Comparison of ENCODE assay signal across 9 mouse cellular contexts in the genomic region with DNA sequence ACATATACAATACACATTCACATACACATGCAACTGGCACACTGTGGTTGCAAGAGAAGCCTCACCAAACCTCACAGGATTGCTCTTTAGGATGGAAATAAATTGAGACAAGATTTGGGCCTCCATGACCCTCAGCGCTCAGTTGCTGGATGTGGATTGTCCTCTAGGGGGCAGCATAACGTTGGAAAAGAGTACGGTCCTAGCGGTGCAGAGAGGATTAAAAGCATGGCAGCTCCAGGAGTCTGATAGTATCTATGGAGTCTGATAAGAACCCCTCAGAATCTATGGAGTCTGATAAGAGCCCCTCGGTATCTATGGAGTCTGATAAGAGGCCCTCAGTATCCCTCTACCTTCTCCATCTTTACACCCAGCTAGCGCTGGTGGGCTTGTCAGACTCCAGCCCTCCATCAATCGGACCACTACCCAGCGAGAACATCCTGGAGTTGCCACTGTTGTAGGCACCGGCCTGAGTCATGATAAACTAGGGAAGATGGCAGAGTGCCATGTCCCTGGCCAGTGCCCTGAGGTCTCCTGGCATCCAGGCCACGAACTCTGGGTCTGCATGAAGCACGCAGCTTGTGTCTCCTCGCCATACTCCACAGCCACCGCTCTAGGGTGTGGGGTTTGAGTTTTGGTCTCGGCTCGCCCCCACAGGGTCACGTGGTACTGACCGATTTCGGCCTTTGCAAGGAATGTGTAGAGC. TPM values are rescaled to one million over a fixed set of nuclear protein-coding genes. Genes with fewer than 3 reads are reported as not detected.
DNase-seq lines count a peak whose midpoint lies in the region; ATAC-seq and TF ChIP-seq lines count a peak whose summit lies in the region.
"Had no signal": no experiment of that assay in that cellular context is flagged by ENCODE, and none has a peak within 500 bp of the region (broad histone marks: within the 10 kb centered on the region; RNA-seq: fewer than 3 reads in every experiment).

No protein-coding gene starts in this region.

- peak overlapping the region; percentile 29; the same call in 1 of the 2 replicates for H3K9ac ChIP-seq in forebrain, embryonic 11.5 days (ENCODE audit: low read length)
- H3K9ac ChIP-seq in lung, postnatal 0 days (replicated peaks; ENCODE audit: low read depth), result no peak overlapping the region

- peak overlapping the region; percentile 11; the same call in 1 of the 2 replicates for H3K4me3 ChIP-seq in forebrain, embryonic 11.5 days (ENCODE audit: low read depth, low read length)
- no peak overlapping the region for H3K4me3 ChIP-seq in lung, postnatal 0 days (ENCODE audit: low read depth, low read length)

- peak; percentile 72 for DNase-seq in NIH3T3 (ENCODE audit: low read depth)
- peak; percentile 55 for DNase-seq in c-Kit-positive CD71-positive TER-119-negative erythroid progenitor cells, embryonic 14.5 days (ENCODE audit: low read depth)
- DNase-seq in forebrain, embryonic 11.5 days (ENCODE audit: low spot score), result peak; percentile 82
- peak; percentile 75 for DNase-seq in heart, postnatal 4 days
- DNase-seq in layer of hippocampus, postnatal 10 days (ENCODE audit: low spot score in 2 of 2), result peak; percentile 78 to 79
- DNase-seq in lung, postnatal 0 days (ENCODE audit: low spot score), result peak; percentile 70
- peak; percentile 43 for DNase-seq in ovary, postnatal 36 days (ENCODE audit: low spot score)
- DNase-seq in urinary bladder, postnatal 25 days (ENCODE audit: low spot score), result peak; percentile 61

- TF ChIP-seq CTCF in lung, postnatal 0 days (IDR thresholded peaks at IDR 0.05), result peak; percentile 91

- no peaks in the 10 kb centered on the region for H3K4me1 ChIP-seq in forebrain, embryonic 11.5 days (replicated peaks; ENCODE audit: control insufficient read depth, insufficient read depth, low read length)
- no peaks in the 10 kb centered on the region for H3K4me1 ChIP-seq in lung, postnatal 0 days (ENCODE audit: insufficient read depth, low read depth, low read length)

- WGBS in forebrain, embryonic 11.5 days, result 27% methylated on average over 18 of the region's 18 CpGs
- 30% methylated on average over 18 of the region's 18 CpGs for WGBS in lung, postnatal 0 days

- no peaks in the 10 kb centered on the region for H3K36me3 ChIP-seq in forebrain, embryonic 11.5 days (ENCODE audit: control insufficient read depth, insufficient read depth, low read length)
- H3K36me3 ChIP-seq in lung, postnatal 0 days (ENCODE audit: insufficient read depth, low read length), result no peaks in the 10 kb centered on the region

- no peak for TF ChIP-seq EP300 in lung, postnatal 0 days (IDR thresholded peaks at IDR 0.05)

- no peaks in the 10 kb centered on the region for H3K9me3 ChIP-seq in forebrain, embryonic 11.5 days (ENCODE audit: control insufficient read depth, low read length)
- H3K9me3 ChIP-seq in lung, postnatal 0 days (ENCODE audit: low read length), result no peaks in the 10 kb centered on the region

- peak; percentile 83 for ATAC-seq in forebrain, embryonic 11.5 days (replicated peaks; ENCODE audit: low FRiP score)
- peak; percentile 76 for ATAC-seq in lung, postnatal 0 days

- no peak overlapping the region for H3K27ac ChIP-seq in forebrain, embryonic 11.5 days (ENCODE audit: low read depth, low read length)
- no peak overlapping the region for H3K27ac ChIP-seq in lung, postnatal 0 days (ENCODE audit: low read length)
- H3K27ac ChIP-seq: macrophage had no signal

- no peaks in the 10 kb centered on the region for H3K27me3 ChIP-seq in forebrain, embryonic 11.5 days (ENCODE audit: control insufficient read depth, insufficient read depth, low read length)
- H3K27me3 ChIP-seq in lung, postnatal 0 days (replicated peaks; ENCODE audit: insufficient read depth, low read length), result no peaks in the 10 kb centered on the region

- H3K4me2 ChIP-seq in forebrain, embryonic 11.5 days (ENCODE audit: low read depth, low read length, severe bottlenecking), result peak overlapping the region; percentile 44; the same call in 1 of the 2 replicates
- H3K4me2 ChIP-seq in lung, postnatal 0 days (replicated peaks; ENCODE audit: low read depth, low read length), result no peak overlapping the region

RNA-seq across cellular contexts. Expression of a gene that starts 11.5 kb away (rescaled TPM):
- not detected in 2 replicates for polyA plus RNA-seq in forebrain, embryonic 11.5 days (2014; fragmentation: Nextera tagmentation; extraction: Ambion mirVana)
- not detected for total RNA-seq in heart, postnatal 4 days (2021)
- total RNA-seq in layer of hippocampus, postnatal 10 days (2021), result under 1 TPM; 0.27 to 0.34 TPM
- 0.05 and 0.08 TPM in 2 replicates for polyA plus RNA-seq in lung, postnatal 0 days (2015; fragmentation: Nextera tagmentation; extraction: Ambion mirVana)
- polyA plus RNA-seq: macrophage had no signal

RNA-seq across cellular contexts. Expression of a gene that starts 18.5 kb away (rescaled TPM):
- 52.7 and 58.7 TPM in 2 replicates for polyA plus RNA-seq in forebrain, embryonic 11.5 days (2014; fragmentation: Nextera tagmentation; extraction: Ambion mirVana)
- 10 to 100 TPM; 27.1 to 29.4 TPM for total RNA-seq in heart, postnatal 4 days (2021)
- 10 to 100 TPM; 25.9 to 29.1 TPM for total RNA-seq in layer of hippocampus, postnatal 10 days (2021)
- polyA plus RNA-seq in lung, postnatal 0 days (2015; fragmentation: Nextera tagmentation; extraction: Ambion mirVana), result 32.0 and 38.2 TPM in 2 replicates

RNA-seq across cellular contexts. Expression of a gene that starts 55.4 kb away (rescaled TPM):
- polyA plus RNA-seq in forebrain, embryonic 11.5 days (2014; fragmentation: Nextera tagmentation; extraction: Ambion mirVana), result 0.16 and 0.21 TPM in 2 replicates
- not detected for total RNA-seq in heart, postnatal 4 days (2021)
- total RNA-seq in layer of hippocampus, postnatal 10 days (2021), result 10 to 100 TPM; 25.9 to 30.1 TPM
- not detected in 2 replicates for polyA plus RNA-seq in lung, postnatal 0 days (2015; fragmentation: Nextera tagmentation; extraction: Ambion mirVana)
- polyA plus RNA-seq: macrophage had no signal

RNA-seq across cellular contexts. Expression of a gene that starts 55.8 kb away (rescaled TPM):
- polyA plus RNA-seq in forebrain, embryonic 11.5 days (2014; fragmentation: Nextera tagmentation; extraction: Ambion mirVana), result 54.3 and 60.4 TPM in 2 replicates
- 10 to 100 TPM; 13.3 to 14.3 TPM for total RNA-seq in heart, postnatal 4 days (2021)
- total RNA-seq in layer of hippocampus, postnatal 10 days (2021), result 1 to 10 TPM; 2.6 to 3.4 TPM
- polyA plus RNA-seq in lung, postnatal 0 days (2015; fragmentation: Nextera tagmentation; extraction: Ambion mirVana), result 1.5 and 1.8 TPM in 2 replicates

Comparison
In these comparisons a context has a peak if more than half of its experiments do, and no peak if none do; other contexts are left out.
1. RNA of a gene that starts 55.4 kb away (total RNA-seq): 25.9 to 30.1 TPM in layer of hippocampus, postnatal 10 days; not detected in heart, postnatal 4 days; every median in the first group is over 10 times any median in the second.
2. Peak in every context shown above with its lines, with median percentiles within 50 percentile points of each other: DNase-seq.